Mouse (Mus musculus) urinary bladder, postnatal 25 days (tissue): ENCODE data around the gene Gps2.
"Not testable (repeated sequence)": the region's sequence is repeated elsewhere in the genome, so short reads cannot be mapped to it uniquely, and the experiment has no call there.

Experiments
- DNase-seq: peaks from one replicate; pipeline ENCODE4 v3.0.0; 2022; ENCODE audit warnings: low spot score

Gene Gps2

DNA sequence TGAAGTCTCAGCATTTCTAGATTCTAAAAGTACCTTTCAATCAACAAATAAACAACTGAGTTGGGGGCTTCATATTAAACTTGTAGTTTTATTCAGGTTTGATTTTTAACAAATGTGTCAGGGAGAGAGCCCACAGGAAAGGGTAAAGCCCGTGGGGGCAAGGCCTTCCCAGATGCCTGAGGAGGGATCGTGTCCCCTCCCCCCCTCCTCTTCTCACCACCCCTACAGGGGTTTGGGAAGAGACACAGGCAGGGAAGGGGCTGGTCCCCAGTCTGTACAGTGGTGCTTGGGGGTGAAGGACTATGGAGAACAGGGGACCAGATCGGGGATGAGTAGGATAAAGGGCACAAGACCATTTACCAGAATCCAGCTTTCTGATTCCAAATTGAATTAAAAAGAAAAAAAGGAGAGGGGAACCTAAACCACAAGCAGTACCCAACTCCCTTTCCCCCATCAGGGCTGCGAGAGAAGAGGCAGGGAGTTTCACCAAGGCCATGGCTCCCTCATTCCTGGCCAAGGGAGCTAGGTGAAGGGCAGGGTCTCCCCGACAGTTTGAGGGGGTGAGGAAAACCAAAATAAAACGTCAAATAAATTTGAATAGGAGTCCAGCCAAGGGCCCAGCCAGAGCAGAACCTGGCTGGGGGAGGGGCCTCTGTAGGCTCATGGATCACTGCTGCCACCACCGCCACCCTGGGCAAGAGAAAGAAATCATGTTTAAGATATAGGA is 3.1 kb downstream of the Gps2 start:
- DNase-seq: not testable (repeated sequence)

DNA sequence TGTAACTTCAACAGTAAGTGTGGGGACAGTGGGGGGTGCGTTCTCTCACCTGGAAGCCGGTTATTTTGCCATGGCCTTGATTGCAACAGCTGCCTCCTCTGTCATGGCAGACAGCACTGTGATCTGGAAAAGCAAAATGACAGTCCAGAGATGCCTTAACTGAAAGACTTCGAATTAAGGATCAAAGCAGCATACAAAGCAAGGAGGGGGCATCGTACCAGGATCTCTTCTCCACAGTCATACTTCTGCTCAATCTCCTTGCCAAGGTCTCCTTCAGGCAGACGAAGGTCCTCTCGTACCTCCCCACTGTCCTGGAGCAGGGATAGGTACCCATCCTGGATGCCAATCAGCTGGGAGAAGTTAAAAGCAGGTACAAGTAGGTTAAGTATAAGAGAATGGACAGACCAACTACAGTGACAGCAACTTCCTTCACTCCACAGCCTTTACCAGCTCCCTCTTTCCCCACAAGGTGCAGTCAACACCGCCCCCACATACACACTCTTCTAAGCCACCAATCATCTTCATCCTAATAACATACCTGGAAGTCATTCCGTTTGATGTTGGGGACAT is 3.8 kb downstream of the Gps2 start:
- no peak for DNase-seq

DNA sequence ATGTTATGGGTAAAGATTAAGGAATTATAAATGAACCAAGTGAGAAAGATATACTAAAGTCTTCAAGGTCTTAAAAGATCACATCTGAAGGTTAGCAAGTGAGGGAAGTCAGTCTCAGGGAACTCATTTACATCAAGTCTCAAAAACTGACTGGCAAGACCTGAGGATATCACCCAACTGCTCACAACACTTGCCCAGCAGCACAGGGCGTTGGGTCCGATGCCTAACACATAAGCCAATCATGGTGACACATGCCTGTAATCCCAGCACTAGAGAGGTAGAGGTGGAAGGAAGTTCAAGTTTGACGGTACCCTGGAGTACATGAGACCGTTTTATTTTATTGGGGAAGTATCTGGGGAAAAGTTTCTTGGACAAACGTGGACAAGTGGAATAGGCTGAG is 4.4 kb downstream of the Gps2 start:
- DNase-seq: no peak

DNA sequence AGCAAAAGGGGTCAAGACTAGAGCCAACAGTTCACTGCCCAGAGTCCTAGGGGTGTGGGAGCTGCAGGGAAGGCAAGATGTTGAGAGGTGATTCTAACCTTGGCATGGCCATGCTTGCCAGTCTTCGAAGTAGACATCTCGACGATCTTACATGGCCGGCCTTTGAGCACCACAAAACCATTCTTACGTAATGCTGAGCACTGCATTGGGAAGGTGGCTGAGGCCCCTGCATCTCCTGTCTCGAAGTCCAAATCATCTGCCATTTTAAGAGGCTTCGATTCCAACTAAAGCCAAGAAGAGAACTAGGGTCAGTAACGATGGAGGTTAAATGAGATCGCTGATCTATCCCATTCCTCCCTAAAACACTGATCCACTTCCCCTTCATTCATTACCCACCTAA is 5.4 kb downstream of the Gps2 start:
- no peak for DNase-seq

DNA sequence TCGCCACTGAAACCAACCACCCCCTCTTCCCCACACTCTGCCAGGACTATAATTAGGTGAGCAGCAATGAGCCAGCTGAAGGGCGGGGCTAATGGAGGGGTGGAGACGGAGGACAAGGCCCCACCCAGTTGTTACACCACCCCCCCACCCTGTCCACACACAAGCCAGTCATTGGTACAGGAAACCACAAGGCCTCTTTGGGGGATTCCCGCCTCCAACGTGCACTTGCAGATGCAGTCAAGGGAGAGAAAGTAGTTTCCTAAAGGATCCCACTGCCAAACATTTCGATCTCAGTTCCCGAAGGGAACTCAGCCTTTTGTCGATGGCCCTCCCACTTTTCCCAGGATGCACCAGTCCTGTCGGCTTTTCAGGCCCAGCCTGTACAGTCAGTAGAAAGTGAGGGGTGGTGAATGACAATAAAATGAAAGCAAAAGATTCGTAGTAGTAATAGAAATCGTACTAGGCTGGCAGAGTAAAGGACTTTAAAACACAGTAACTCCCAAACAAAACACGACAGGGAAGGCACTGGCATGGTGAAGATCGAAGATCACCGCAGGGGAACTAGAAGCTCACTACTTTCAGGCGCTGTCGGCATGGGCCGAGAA is 6.1 kb downstream of the Gps2 start:
- DNase-seq: peak; percentile 72

DNA sequence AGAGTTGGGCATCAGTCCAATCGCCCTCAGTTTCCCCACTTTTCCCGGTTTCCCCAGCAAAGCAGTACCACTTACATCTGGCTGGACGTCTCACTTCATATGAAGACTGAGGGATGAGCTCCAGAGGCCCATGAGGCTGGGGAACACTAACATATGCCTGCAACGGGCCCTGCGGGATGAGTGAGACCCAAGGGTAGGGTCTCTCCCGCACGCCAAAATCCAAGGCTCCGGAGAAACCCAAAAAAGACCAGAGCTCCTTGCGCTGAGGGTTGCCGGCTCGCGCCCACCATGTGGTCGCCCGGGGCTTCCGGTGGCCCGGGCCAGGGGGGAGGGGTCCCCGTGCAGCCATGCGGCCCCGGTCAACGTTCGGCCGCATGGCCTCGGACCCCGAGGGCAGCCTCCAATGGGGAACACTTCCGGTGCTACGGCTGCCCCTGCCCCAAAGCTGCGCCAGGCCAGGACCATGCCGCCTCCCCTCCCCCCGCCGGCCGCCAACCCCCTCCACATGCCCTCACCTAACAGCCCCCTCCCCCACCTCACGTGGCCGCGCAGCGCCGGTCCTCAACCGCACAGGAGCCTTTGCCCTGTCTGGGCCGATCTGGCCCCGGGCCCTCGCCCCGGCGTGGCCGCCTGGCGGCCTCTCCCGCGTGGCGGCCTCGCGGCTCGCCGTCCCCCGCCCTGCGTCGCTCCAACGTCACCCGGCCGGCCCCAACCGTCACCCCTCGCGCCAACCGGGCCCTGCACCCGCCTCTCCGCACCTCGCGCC is 6.8 kb downstream of the Gps2 start:
- peak; percentile 48 for DNase-seq

DNA sequence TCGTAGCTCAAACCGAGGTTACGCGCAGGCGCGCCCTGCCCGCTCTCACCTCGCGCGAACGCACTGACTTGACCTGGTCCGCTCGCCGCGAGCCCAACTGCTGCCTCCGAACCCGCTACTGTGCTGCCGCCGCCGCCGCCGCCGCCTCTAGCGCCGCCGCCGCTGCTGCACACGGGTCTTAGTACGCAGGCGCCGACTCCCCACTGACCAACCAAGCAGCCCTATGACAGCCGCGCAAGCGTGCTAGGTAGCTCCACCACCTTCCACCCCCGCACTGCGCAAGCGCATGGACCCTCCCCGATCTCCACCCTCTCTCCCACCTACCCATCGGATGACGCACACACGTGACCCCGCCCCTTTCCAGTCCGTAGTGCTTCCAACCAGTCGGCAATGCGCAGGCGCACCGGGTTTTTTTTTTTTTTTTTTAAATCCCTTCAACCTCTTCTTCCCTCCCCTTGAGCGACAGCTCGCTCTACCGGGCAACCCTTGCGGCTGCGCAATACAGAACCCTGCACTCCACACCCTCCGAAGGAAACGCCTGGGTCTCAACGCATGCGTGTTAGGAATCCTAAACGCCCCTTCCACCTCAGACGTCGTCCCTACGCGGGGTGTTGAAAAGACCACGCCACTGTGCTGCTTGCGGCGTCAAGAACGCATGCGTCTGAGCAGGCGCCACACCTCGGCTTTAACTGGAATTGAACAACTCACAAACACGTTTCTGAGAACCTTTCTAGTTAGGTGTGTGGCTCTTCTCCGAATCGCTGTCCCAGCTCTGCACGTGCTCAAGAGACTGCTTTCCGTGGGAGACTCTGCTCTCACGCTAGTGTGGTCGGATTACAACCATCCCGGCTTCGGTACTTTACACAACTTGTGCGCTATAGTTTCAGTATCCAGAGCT is 7.7 kb downstream of the Gps2 start, which contains the start of gene Eif5a:
Eif5a (minus strand) TSS at position 845 of the 898 bp plus-strand sequence.
- peak; percentile 100 for DNase-seq

DNA sequence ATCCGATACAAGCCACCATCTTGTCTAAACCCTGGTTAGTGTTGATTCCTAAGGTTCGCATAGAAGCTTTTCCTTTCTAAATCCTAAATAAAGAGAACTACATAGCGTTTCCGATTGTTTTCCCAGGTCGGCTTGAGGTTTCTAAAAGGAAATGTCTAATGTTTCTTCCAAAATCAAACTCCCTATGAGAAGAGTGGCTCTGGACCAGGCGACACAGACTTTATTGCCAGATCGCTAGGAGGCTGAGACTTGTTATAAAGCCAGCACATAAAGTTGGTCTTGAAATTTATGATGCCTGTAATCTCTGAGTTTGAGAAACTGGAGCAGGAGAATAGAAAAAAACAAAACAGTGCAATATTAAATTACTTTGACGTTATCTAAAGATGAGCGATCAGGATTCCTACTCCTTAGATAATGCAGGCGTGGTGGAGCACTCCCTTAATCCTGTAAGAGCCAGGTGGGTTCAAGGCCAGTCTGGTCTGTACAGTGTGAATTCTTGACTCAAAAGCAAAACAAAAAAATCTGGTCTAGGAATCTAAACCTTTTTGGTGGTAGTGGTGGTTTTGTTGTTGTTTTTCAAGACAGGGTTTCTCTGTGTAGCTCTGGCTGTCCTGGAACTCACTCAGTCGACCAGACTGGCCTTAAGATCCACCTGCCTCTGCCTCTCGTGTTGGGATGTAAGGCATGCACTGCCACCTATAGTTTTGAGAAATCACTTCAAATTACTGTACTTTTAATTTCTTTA is 8.5 kb downstream of the Gps2 start:
- no peak for DNase-seq

DNA sequence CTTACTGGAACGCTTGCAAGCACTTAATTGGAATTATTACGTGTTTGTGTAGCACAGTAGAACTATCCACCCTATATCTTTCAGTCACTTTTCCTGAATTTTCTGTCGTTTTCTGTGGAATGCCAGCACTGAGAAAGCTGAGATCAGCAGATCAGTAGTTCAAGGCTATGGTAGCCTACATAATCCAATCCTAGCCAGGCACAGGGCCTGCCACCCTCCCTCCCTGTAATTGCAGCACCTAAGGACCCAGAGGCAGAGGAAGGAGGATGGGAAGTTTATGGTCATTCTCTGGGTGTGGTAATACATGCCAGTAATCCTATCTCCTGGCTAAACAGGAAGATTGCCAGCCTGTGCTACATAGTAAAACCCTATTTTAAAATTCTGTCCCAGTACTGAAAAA is 9.1 kb downstream of the Gps2 start:
- DNase-seq: no peak

DNA sequence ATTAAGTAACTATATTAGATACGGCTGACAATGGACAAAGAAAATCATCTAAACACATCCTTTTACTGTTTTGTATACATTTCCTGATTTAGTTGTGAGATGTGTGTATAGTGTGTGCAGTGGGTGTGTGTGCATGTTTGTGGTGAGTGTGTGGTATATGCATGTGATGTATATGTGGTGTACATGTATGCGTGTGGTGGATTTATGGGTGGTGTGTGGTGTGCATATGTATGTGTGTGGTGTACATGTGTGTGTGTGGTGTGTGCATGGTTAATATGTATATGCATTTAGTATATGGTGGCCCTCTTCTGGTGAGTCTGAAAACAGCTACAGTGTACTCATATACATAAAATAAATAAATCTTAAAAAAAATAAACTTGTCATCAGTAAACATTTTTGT is 13.8 kb downstream of the Gps2 start:
- no peak for DNase-seq

DNA sequence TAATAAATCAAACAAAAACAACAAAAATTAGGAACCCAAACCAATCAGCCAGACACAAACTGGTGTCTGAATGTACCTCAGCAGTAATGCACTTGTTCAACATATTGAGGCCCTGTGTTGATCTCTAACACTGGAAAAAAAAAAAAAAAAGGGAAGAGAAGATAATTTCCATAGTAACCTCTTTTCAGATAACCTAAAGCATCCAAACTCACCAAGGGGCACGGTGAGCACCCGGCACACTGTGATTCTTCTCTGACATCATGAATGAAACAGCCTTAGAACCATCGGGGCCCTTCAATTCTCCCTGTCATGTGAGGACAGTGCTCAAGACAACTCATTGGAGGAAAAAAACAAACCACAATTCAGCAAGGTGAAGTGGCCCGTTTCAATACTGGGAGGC is 16.0 kb downstream of the Gps2 start:
- DNase-seq: no peak

DNA sequence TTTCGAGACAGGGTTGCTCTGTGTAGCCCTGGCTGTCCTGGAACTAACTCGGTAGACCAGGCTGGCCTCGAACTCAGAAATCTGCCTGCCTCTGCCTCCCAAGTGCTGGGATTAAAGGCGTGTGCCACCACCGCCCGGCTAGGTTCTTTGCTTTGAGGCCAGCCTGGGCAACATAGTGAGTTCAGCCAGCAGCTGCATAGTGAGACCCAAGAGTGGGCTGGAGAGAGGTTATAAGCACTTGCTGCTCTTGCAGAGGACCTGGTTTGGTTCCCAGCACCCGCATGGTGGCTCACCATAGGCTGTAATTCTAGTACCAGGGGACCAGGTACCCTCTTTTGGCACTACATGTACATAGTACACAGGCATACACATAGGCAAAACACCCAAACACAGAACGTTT is 16.5 kb downstream of the Gps2 start:
- DNase-seq: not testable (repeated sequence)

DNA sequence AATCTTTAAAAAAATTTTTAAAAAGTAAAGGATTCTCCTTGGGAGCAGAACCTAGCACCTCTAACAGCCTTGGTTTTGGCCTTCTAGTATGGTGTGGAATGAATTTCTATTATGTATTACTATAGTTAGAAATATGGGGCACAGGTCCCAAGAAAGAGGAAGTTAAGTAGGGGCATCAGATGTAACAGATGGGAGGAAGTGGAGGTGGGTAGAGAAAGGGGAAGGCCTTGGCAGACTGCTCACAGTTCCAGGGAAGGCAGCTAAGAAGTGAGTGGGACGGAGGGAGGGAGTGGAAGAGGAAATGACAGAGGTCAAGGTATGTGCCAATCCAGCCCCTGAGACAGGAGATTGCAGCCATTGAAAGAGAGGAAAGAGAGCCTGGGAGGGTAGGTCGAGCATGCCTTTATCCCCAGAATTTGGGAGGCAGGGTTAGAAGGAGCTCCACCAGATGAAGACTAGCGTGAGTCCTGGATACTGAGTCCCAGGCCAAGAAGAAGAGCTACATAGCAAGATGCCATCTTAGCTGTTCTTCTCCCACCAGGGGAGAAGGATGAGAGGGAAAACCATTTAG is 17.4 kb downstream of the Gps2 start:
- no peak for DNase-seq

DNA sequence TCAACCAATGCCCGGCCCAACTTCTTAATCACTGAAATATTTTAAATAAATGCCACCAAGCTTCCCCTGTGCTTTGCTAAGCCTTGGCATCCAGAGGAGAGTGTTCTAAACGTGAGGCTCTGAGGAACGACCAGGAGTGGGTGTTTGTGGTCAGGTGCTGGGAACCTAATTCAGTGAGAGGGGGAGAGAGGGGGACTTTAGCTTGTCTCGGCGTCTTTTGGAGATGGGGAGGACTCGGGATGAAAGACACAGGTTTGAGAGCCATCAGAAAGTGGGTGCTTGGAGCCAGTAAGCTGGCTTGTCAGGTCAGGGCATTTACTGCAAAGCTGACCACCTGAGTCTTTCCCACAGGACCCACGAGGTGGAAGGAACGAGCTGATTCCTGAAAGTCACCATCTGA is 18.1 kb downstream of the Gps2 start:
- DNase-seq: no peak

DNA sequence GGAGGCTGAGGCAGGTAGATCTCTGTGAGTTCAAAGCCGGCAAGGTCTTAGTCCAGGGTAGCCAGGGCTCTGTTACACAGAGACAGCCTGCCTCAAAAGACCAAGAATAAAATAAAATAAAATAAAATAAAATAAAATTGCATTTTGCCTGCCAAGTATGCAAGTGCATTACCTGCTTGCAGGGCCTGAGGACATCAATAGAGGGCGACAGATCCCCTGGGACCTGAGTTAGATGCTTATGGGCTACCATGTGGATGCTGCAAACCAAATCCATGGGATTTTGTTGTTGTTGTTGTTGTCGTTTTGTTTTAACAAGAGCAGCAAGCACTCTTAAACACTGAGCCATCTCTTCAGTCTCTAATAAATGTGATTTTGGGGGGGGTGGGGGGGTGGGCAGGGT is 18.6 kb downstream of the Gps2 start:
- no peak for DNase-seq

DNA sequence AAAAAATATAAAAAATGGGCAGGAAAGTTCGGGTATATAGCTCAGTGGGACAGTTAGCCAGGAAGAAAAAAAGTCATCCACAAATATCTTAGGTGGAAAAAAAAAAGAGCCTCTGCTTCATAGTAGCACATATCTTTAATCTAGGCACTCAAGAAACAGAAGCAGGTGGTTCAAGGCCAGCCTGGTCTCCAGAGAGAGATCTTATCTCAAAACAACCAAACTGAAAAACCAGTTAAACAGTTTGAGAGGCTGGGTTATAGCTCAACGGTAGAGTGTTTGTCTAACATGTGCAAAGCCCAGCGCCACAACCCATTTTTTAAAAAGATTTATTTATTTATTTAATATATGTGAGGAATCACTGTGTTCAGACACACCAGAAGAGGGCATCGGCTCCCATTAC is 19.4 kb downstream of the Gps2 start:
- DNase-seq: no peak

DNA sequence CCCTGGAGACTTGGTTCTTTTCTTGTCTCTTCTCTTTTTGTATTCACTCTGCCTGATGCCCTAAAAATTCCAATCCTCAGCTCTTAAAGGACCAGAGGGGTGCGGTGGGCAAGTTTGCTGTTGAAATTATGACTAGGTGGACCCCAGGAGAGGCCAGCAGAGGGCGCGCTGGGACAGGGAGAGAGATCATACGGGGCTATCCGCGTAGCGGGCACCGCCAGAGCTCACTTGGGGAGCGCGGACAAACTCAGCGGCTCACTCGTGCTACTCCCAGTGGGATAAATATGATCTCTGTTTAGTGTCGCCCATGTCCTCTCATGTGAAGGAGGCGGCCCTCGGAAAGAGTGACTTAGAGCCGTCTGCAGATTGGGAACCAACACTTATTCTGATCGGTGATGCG is 20.5 kb downstream of the Gps2 start:
- DNase-seq: peak; percentile 98

DNA sequence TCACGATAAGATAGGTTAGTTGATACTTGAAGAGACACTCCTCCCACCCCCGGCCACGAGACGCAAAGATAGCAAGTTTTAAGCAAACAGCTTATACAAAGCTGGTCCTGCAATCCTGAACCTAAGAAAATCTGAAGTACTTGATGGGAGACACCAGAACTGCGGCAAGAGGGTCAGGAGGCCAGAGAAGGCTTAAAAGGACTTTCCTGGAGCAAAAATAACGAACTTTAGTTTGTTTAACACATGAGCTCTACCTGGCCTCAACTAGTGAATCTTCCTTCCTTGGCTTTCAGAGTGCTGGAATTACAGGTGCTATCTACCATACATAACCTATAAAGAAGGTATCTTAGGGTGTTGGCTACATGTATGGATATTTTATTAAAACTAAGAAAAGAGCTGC is 21.0 kb downstream of the Gps2 start:
- DNase-seq: no peak

DNA sequence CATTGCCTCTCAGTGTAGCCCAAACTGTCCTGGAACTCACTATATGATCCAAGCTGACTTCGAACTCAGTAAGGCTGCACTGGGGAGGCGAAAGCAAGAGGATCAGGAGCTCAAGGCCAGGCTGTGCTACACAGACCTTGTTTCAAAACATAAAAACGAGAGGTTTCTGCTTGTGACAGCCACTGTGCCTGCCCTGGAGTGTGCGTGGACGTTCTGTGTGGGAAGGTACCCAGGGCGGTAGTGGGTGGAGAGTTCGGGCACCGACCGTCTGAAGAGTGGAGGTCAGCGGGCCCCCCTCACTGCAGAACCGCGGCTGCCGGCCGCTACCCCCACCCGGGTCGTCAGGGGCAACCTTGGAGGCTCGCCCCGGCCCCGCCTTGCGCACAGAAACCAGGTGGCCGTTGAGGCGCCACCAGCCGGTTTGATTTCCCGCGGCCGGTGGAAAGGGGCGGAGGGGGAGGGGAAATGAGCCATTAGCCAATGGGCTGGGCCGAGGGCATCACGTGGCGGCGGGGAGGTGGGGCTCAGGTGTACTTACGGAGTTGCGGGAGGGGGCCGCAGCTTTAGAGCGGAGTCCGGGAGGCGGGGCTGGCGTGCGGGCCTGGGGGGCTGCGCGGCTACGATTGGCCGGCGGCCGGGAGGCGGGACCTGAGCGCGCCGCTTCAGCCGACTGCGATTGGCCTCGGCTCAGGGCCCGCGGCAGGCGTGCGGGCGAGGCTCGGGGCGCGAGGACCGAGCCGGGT is 21.6 kb downstream of the Gps2 start, which contains the start of gene Ybx2:
Ybx2 (plus strand) TSS at position 660 of the 743 bp plus-strand sequence.
- peak; percentile 77 for DNase-seq

DNA sequence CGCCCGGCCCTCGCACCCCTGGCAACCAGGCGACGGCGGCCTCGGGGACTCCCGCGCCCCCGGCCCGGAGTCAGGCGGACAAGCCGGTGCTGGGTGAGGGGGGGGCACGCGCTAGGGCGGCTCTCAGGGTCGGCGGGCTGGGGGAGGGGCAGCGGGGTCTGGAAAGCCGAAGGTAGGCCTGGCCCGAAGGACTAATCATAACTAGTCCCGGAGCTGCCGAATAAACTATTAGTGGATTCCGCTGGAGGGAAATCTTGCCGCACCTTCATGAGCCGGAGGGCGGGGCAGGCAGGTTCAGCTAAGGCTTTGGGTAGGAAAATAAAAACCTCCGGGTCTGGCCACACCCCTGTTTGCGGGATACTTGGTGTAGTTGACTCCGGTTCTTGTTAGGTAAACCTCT is 22.5 kb downstream of the Gps2 start:
- DNase-seq: no peak
